ENCODE assay signal across 32 mouse cellular contexts in the genomic region with DNA sequence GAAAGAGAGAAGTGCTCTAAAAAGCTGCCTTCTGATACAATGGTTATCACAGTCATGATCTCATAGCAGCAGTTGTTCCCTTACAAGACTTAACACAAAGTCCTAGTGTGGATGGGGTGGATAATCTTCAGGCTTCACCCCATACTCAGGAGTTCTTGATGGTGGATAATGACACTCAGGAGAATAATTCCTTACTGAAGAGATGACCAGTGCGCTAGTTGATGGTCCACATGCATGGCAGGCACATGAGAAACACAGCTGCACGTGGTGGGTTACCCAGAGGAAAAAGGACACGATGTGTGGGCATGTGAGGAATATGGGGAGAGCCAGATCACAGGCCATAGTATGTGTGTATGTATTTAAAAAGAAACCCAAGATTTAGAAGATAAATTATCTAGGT.
"Had no signal": no experiment of that assay in that cellular context is flagged by ENCODE, and none has a peak within 500 bp of the region (broad histone marks: within the 10 kb centered on the region; RNA-seq: fewer than 3 reads in every experiment).

No protein-coding gene starts in this region.

- H3K27me3 ChIP-seq: heart, embryonic 13.5 days; heart, embryonic 15.5 days; hindbrain, embryonic 12.5 days; hindbrain, embryonic 15.5 days; kidney, embryonic 15.5 days had no signal

- DNase-seq: heart, postnatal 10 days; heart, postnatal 14 days; heart, postnatal 36 days; heart, postnatal 4 days; kidney, adult 11 months; kidney, adult 18-20 months; kidney, adult 2 months; kidney, adult 8-10 months; kidney, adult 9 months; kidney, postnatal 10 days; kidney, postnatal 14 days; kidney, postnatal 25 days; kidney, postnatal 36 days; kidney, postnatal 4 days; layer of hippocampus, adult 9-11 months; layer of hippocampus, postnatal 36 days had no signal

- H3K9me3 ChIP-seq: heart, embryonic 10.5 days; heart, embryonic 13.5 days; heart, embryonic 15.5 days; hindbrain, embryonic 10.5 days; hindbrain, embryonic 12.5 days; hindbrain, embryonic 15.5 days; kidney, embryonic 15.5 days had no signal

- ATAC-seq: hindbrain, embryonic 16.5 days; inflammation-experienced regulatory T-cells, adult 6 months; intestine, embryonic 16.5 days; intestine, postnatal 0 days had no signal

- H3K4me3 ChIP-seq: heart, embryonic 10.5 days; heart, embryonic 13.5 days; heart, embryonic 15.5 days; hindbrain, embryonic 10.5 days; hindbrain, embryonic 12.5 days; hindbrain, embryonic 15.5 days; kidney, embryonic 15.5 days; layer of hippocampus, adult 2 months; left cerebral cortex, adult 2 months had no signal

- H3K9ac ChIP-seq: heart, embryonic 13.5 days; heart, embryonic 15.5 days; hindbrain, embryonic 12.5 days; hindbrain, embryonic 14.5 days; hindbrain, embryonic 15.5 days; kidney, embryonic 15.5 days had no signal

- H3K27ac ChIP-seq: heart, embryonic 10.5 days; heart, embryonic 13.5 days; heart, embryonic 15.5 days; hindbrain, embryonic 10.5 days; hindbrain, embryonic 12.5 days; hindbrain, embryonic 14.5 days; hindbrain, embryonic 15.5 days; kidney, embryonic 15.5 days; kidney, postnatal 0 days; layer of hippocampus, adult 2 months; left cerebral cortex, adult 2 months had no signal

- H3K4me2 ChIP-seq: heart, embryonic 11.5 days; heart, embryonic 13.5 days; heart, embryonic 15.5 days; hindbrain, embryonic 12.5 days; hindbrain, embryonic 14.5 days; hindbrain, embryonic 15.5 days; kidney, embryonic 15.5 days had no signal
